Mouse (Mus musculus) liver, embryonic 15.5 days (tissue): ENCODE results near the gene Sh3kbp1. TPM values are rescaled to one million over a fixed set of nuclear protein-coding genes. Genes with fewer than 3 reads are reported as not detected.

Experiments used
- ATAC-seq: fragments of 200-750 bp; cut with Nextera tagmentation; 2 replicates; pipeline ENCODE4 v1.8.0; 2017; ENCODE audit warnings: moderate number of reproducible peaks, mild to moderate bottlenecking, moderate library complexity; ENCODE audit not compliant: insufficient read depth
- H3K27ac ChIP-seq: fragments of 300-500 bp; sonication (generic); replicated peaks from 2 replicates; pipeline ENCODE4 v1.5.1; 2015; ENCODE audit warnings: mild to moderate bottlenecking, inconsistent platforms
- H3K27me3 ChIP-seq: fragments of 300-500 bp; sonication (generic); 2 replicates; pipeline ENCODE4 v1.6.1; 2015; ENCODE audit warnings: mild to moderate bottlenecking, inconsistent platforms
- H3K36me3 ChIP-seq: fragments of 300-500 bp; sonication (generic); replicated peaks from 2 replicates; pipeline ENCODE4 v1.6.1; 2015; ENCODE audit warnings: moderate library complexity, mild to moderate bottlenecking, inconsistent platforms
- H3K4me1 ChIP-seq: fragments of 300-500 bp; sonication (generic); replicated peaks from 2 replicates; pipeline ENCODE4 v1.6.1; 2015; ENCODE audit warnings: inconsistent platforms
- H3K4me2 ChIP-seq: fragments of 300-500 bp; sonication (generic); 2 replicates; pipeline ENCODE4 v1.6.1; 2015; ENCODE audit warnings: moderate library complexity, mild to moderate bottlenecking, inconsistent platforms
- H3K4me3 ChIP-seq: fragments of 300-500 bp; sonication (generic); replicated peaks from 2 replicates; pipeline ENCODE4 v1.5.1; 2015; ENCODE audit warnings: mild to moderate bottlenecking, inconsistent platforms
- H3K9ac ChIP-seq: fragments of 300-500 bp; sonication (generic); 2 replicates; pipeline ENCODE4 v1.6.1; 2015; ENCODE audit warnings: moderate library complexity, mild to moderate bottlenecking, inconsistent platforms
- H3K9me3 ChIP-seq: fragments of 300-500 bp; sonication (generic); replicated peaks from 2 replicates; pipeline ENCODE4 v1.6.1; 2016; ENCODE audit warnings: inconsistent platforms
- WGBS: fragments of 180-500 bp; shearing (Covaris S2); methylation state at CpG from one replicate; pipeline ENCODE4 v1.1.7; 2015; ENCODE audit warnings: mixed read lengths; ENCODE audit not compliant: insufficient replicate concordance; 5-methylcytosine and 5-hydroxymethylcytosine counted together
- polyA plus RNA-seq: library from polyadenylated mRNA; unstranded; fragments of >200 nt; fragmentation: Nextera tagmentation; extraction: Ambion mirVana; gene quantifications from 2 replicates; pipeline ENCODE4 v1.2.1, GENCODE M21; 2015

Sh3kbp1 gene
- polyA plus RNA-seq, 1 experiment from 2014 or later: 13.4 TPM

GRCm38 (mm10) chrX:159898110-159898509 lies 271.0 kb downstream of the Sh3kbp1 start:
- no peak for ATAC-seq
- H3K4me1 ChIP-seq: no peaks in the 10 kb centered on the region
- H3K9me3 ChIP-seq: no peaks in the 10 kb centered on the region
- no peak overlapping the region for H3K27ac ChIP-seq
- H3K4me2 ChIP-seq: no peak overlapping the region
- no peaks in the 10 kb centered on the region for H3K36me3 ChIP-seq
- no peak overlapping the region for H3K9ac ChIP-seq
- WGBS: 32% methylated on average over 2 of the region's 2 CpGs
- no peaks in the 10 kb centered on the region for H3K27me3 ChIP-seq
- H3K4me3 ChIP-seq: no peak overlapping the region

DNA sequence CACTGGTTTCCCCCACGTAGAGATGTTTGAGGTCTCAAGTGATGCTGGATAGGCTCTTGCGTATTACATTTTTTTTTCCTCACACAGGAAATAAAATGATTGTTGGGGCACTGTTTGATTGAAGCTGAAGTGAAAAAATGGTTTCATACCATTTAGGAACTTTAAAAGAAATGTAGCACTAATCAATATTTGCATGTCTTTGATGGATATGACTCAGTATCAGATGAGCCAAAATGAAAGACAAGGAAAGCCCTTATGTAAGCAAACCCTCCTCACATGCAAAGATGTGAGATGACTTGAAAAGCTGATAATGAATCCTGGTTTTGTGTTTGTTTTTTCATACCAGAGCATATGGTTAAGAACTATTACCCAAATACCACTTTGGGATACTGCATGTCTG lies 272.0 kb downstream of the Sh3kbp1 start:
- H3K27me3 ChIP-seq: no peaks in the 10 kb centered on the region
- H3K36me3 ChIP-seq: no peaks in the 10 kb centered on the region
- H3K9ac ChIP-seq: no peak overlapping the region
- no peak overlapping the region for H3K4me3 ChIP-seq
- H3K27ac ChIP-seq: no peak overlapping the region
- H3K9me3 ChIP-seq: no peaks in the 10 kb centered on the region
- no peak overlapping the region for H3K4me2 ChIP-seq
- 73% methylated on average over 2 of the region's 2 CpGs for WGBS
- ATAC-seq: no peak
- H3K4me1 ChIP-seq: no peaks in the 10 kb centered on the region

DNA sequence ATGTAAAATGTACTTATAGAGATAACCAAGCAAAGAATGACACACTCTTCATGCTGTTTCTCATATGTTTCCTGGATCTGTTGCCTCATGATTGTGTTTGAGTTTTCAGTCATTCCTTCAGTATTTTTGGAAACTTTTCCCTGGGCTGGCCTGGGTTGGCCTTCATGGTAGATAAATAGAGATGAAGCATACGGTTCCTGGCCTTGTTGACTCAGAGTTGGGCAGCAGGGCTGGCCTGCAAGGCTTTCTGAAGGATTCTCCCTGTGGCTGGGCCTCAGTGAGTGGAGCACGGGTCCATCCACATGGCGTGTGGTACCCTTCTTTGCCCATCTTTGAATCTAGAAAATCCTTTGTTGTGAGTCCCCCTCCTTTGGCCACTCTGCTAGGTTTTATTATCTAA lies 276.3 kb downstream of the Sh3kbp1 start:
- Histone ChIP-seq H3K27ac (no peak overlapping the region), H3K36me3 (no peaks in the 10 kb centered on the region), H3K27me3 (0 out of 2 replicates have a peak, but pooled peaks cover 5% of the 10 kb centered on the region), H3K4me1 (no peaks in the 10 kb centered on the region), H3K4me3 (no peak overlapping the region), H3K4me2 (no peak overlapping the region), H3K9me3 (no peaks in the 10 kb centered on the region), H3K9ac (no peak overlapping the region)
- ATAC-seq: no peak
- WGBS: 70% methylated on average over 3 of the region's 3 CpGs

- H3K4me3 ChIP-seq: no peak overlapping the region
- H3K36me3 ChIP-seq: no peaks in the 10 kb centered on the region
- 31% methylated on average over 1 of the region's 1 CpGs for WGBS
- no peak for ATAC-seq
- H3K4me1 ChIP-seq: no peaks in the 10 kb centered on the region
- no peaks in the 10 kb centered on the region for H3K9me3 ChIP-seq
- no peak overlapping the region for H3K4me2 ChIP-seq
- H3K27me3 ChIP-seq: 0 out of 2 replicates have a peak, but pooled peaks cover 5% of the 10 kb centered on the region
- no peak overlapping the region for H3K27ac ChIP-seq
- H3K9ac ChIP-seq: no peak overlapping the region
Measured at GRCm38 (mm10) chrX:159907703-159908102, 280.6 kb downstream of the Sh3kbp1 start.

DNA sequence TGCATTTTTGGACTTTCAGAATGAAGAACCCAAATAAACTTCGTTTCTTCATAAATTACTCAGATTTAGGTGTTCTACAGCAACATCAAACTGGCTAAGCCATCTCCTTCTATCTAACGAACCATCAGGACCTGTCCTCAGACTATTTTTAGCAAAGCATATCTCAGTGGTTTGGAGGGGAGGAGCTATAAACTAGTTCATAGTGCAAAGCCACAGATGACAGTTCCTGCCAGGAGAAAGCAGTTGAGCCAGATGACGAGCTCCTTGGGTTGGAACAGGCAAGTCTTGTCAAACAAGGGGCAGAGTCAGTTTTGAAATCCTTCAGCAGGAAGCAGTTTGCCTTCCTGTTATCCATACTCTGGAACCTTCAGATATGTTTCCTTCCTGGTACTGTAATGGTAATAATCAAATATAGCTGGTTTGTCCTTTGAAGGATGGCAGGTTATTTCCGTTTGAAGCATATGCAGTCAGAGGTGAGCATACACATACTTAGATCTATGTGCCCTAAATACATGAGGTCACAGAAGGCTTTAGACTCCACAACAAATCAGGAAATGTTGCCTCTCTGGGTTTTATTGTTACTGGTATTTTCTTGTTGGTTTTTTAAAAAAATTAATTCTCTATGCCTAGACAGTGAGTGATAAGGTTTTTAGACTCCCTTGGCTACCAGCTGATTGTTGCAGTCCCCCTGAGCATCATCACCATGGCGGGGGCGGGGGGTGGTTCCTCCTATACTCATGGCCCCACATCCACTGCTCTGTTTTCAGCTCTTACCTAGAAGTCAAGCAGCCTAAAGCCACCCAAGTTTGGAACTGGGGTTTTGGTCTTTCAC lies 282.6 kb downstream of the Sh3kbp1 start:
- Histone ChIP-seq H3K4me1 (no peaks in the 10 kb centered on the region), H3K27ac (no peak overlapping the region), H3K4me2 (no peak overlapping the region), H3K36me3 (no peaks in the 10 kb centered on the region), H3K9ac (no peak overlapping the region), H3K9me3 (no peaks in the 10 kb centered on the region), H3K27me3 (0 out of 2 replicates have a peak, but pooled peaks cover 5% of the 10 kb centered on the region), H3K4me3 (no peak overlapping the region)
- WGBS: 34% methylated on average over 6 of the region's 6 CpGs
- no peak for ATAC-seq

DNA sequence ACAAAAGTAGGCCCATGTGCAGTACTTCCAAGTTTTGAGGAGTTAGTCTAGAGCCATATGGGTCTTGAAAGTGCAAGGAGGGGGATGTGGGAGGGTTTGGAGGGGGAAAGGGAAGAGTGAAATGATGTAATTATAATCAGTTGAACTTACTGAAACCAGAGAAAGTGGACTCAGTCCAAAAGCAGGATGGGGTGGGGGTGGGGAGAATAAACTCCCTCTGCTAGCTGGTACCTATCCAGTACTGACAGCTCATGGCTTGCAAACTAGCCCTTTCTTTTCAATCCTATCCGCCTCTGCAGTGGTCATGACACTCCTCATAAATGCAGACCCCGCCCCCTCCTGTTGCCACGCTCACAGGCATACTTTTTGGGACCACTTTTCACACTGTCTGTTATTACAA lies 283.5 kb downstream of the Sh3kbp1 start:
- no peak for ATAC-seq

GRCm38 (mm10) chrX:159911613-159912012 lies 284.5 kb downstream of the Sh3kbp1 start:
- Histone ChIP-seq H3K4me2 (no peak overlapping the region), H3K9ac (no peak overlapping the region), H3K9me3 (no peaks in the 10 kb centered on the region), H3K4me3 (no peak overlapping the region), H3K36me3 (no peaks in the 10 kb centered on the region), H3K27me3 (no peaks in the 10 kb centered on the region), H3K27ac (no peak overlapping the region), H3K4me1 (no peaks in the 10 kb centered on the region)
- no peak for ATAC-seq
- WGBS: 57% methylated on average over 4 of the region's 4 CpGs

More for the DNA sequence above, 283.5 kb downstream of the Sh3kbp1 start:
- no peaks in the 10 kb centered on the region for H3K36me3 ChIP-seq
- H3K27me3 ChIP-seq: 0 out of 2 replicates have a peak, but pooled peaks cover 1% of the 10 kb centered on the region
- no peak overlapping the region for H3K9ac ChIP-seq
- no peak overlapping the region for H3K4me2 ChIP-seq
- H3K9me3 ChIP-seq: no peaks in the 10 kb centered on the region
- WGBS: 59% methylated on average over 3 of the region's 3 CpGs
- no peak overlapping the region for H3K4me3 ChIP-seq
- no peaks in the 10 kb centered on the region for H3K4me1 ChIP-seq
- H3K27ac ChIP-seq: no peak overlapping the region

DNA sequence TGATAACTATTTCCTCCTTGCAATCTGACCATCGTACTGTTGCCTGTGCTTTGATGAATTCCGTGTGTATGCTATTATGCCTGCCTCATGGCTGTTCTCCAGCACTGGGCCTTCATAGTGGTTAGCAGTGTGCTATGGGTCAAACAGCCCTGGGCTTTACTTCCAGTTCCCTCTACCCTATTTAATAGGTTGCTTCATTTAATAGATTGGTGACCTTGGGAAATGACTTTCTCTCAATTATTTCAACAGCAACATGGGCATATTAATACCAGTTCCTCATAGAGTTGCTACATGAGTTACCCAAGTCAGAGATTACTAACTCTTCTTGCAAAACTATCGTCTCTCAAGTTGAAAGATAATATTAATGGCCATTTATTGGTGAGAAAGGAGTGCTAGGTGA lies 285.0 kb downstream of the Sh3kbp1 start:
- no peak overlapping the region for H3K9ac ChIP-seq
- ATAC-seq: no peak
- H3K27ac ChIP-seq: no peak overlapping the region
- no peaks in the 10 kb centered on the region for H3K4me1 ChIP-seq
- H3K9me3 ChIP-seq: no peaks in the 10 kb centered on the region
- no peaks in the 10 kb centered on the region for H3K27me3 ChIP-seq
- H3K4me3 ChIP-seq: no peak overlapping the region
- no peaks in the 10 kb centered on the region for H3K36me3 ChIP-seq
- 54% methylated on average over 3 of the region's 3 CpGs for WGBS
- no peak overlapping the region for H3K4me2 ChIP-seq

GRCm38 (mm10) chrX:159913489-159913888 lies 286.4 kb downstream of the Sh3kbp1 start:
- no peak for ATAC-seq
- H3K9me3 ChIP-seq: no peaks in the 10 kb centered on the region
- no peak overlapping the region for H3K27ac ChIP-seq
- no peaks in the 10 kb centered on the region for H3K27me3 ChIP-seq
- H3K4me1 ChIP-seq: no peaks in the 10 kb centered on the region
- H3K36me3 ChIP-seq: no peaks in the 10 kb centered on the region
- 53% methylated on average over 3 of the region's 3 CpGs for WGBS
- H3K4me2 ChIP-seq: no peak overlapping the region
- no peak overlapping the region for H3K9ac ChIP-seq
- no peak overlapping the region for H3K4me3 ChIP-seq

DNA sequence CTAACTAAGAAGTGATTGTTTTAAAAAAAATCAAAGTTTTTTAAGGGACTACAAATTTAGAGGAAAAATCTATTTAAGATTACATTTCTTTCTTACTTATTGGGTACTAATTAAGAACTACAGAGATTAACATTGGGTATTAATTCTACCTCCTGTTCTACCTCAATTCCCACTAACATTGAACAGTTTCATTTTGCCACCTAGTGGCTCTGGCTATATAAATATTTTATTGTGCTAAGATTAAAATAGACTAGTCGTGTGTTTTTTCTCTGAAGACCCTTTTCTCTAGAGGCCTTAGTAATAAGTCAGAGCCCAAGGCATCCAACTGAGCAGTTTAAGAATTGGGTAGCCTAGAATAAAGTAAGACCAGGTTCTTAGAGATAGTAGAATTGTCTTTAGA lies 288.1 kb downstream of the Sh3kbp1 start:
- no peaks in the 10 kb centered on the region for H3K4me1 ChIP-seq
- no peak overlapping the region for H3K27ac ChIP-seq
- H3K9ac ChIP-seq: no peak overlapping the region
- no peaks in the 10 kb centered on the region for H3K27me3 ChIP-seq
- no peaks in the 10 kb centered on the region for H3K9me3 ChIP-seq
- 40% methylated on average over 1 of the region's 1 CpGs for WGBS
- no peak overlapping the region for H3K4me2 ChIP-seq
- H3K36me3 ChIP-seq: no peaks in the 10 kb centered on the region
- no peak for ATAC-seq
- H3K4me3 ChIP-seq: no peak overlapping the region

DNA sequence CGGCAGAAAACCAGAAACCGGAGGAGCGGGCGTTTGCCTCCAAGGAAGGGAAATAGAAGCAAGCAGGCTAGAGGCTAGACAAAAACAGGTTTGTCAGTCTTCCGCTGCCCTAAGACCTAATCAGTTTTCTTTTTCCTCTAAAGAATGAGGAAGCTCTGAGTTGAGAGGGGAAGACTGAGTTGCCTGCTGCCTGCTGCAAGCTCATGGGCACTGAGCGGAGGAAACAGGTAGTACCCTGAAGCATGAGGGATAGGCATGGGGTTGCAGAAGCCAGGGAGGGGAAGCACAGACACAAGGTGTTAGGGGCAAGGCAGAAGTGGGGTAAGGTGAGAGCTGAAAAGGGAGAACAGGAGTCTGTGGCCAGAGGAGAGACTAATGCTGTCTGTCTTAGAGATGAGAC lies 297.7 kb downstream of the Sh3kbp1 start:
- Histone ChIP-seq H3K9me3 (no peaks in the 10 kb centered on the region), H3K4me2 (no peak overlapping the region), H3K27ac (no peak overlapping the region), H3K4me3 (no peak overlapping the region), H3K27me3 (no peaks in the 10 kb centered on the region), H3K4me1 (no peaks in the 10 kb centered on the region), H3K36me3 (no peaks in the 10 kb centered on the region), H3K9ac (no peak overlapping the region)
- no peak for ATAC-seq
- 50% methylated on average over 6 of the region's 6 CpGs for WGBS

GRCm38 (mm10) chrX:159928165-159928564 lies 301.1 kb downstream of the Sh3kbp1 start:
- no peak for ATAC-seq
- no peaks in the 10 kb centered on the region for H3K36me3 ChIP-seq
- no peak overlapping the region for H3K9ac ChIP-seq
- 46% methylated on average over 5 of the region's 5 CpGs for WGBS
- H3K27me3 ChIP-seq: no peaks in the 10 kb centered on the region
- no peak overlapping the region for H3K4me3 ChIP-seq
- H3K4me2 ChIP-seq: no peak overlapping the region
- H3K4me1 ChIP-seq: no peaks in the 10 kb centered on the region
- no peak overlapping the region for H3K27ac ChIP-seq
- no peaks in the 10 kb centered on the region for H3K9me3 ChIP-seq
